Mouse (Mus musculus) embryo, embryonic 10.5 days (tissue): ENCODE data around the gene Phf12.

ENCODE experiments used
- DNase-seq: peaks from one replicate; pipeline ENCODE4 v3.0.0-alpha.2; 2015; ENCODE audit warnings: low spot score

Gene Phf12

GRCm38 (mm10) chr11:77982441-77982905 is at the start of gene Phf12:
Gene Phf12, plus strand, starts transcription at chr11:77982754.
- DNase-seq = peak; percentile 99

- no peak for DNase-seq
These were observed 48.4 kb upstream of the Phf12 start for GRCm38 (mm10) chr11:77934111-77934521.

- no peak for DNase-seq
These were observed 47.8 kb upstream of the Phf12 start for GRCm38 (mm10) chr11:77934568-77935311.

GRCm38 (mm10) chr11:77936846-77937245 is 45.7 kb upstream of the Phf12 start:
- no peak for DNase-seq

- DNase-seq = no peak
These were observed 44.7 kb upstream of the Phf12 start for GRCm38 (mm10) chr11:77937649-77938410.

- DNase-seq = no peak
These were observed 40.3 kb upstream of the Phf12 start for GRCm38 (mm10) chr11:77942230-77942629.

GRCm38 (mm10) chr11:77947860-77948259 is 34.7 kb upstream of the Phf12 start:
- peak; percentile 72 for DNase-seq

GRCm38 (mm10) chr11:77950125-77950685 is 32.3 kb upstream of the Phf12 start:
- DNase-seq = no peak

GRCm38 (mm10) chr11:77950797-77951228 is 31.7 kb upstream of the Phf12 start:
- DNase-seq = no peak

- peak; percentile 61 for DNase-seq
These were observed 28.9 kb upstream of the Phf12 start for GRCm38 (mm10) chr11:77953671-77954070.

GRCm38 (mm10) chr11:77956428-77956827 is 26.1 kb upstream of the Phf12 start:
- no peak for DNase-seq

- DNase-seq = no peak
These were observed 24.3 kb upstream of the Phf12 start for GRCm38 (mm10) chr11:77958268-77958667.

- no peak for DNase-seq
These were observed 23.6 kb upstream of the Phf12 start for GRCm38 (mm10) chr11:77958932-77959331.

GRCm38 (mm10) chr11:77960199-77960598 is 22.4 kb upstream of the Phf12 start:
- DNase-seq = no peak

- DNase-seq = no peak
These were observed 21.7 kb upstream of the Phf12 start for GRCm38 (mm10) chr11:77960898-77961297.

- DNase-seq = no peak
These were observed 19.6 kb upstream of the Phf12 start for GRCm38 (mm10) chr11:77962946-77963345.

GRCm38 (mm10) chr11:77964415-77965095 is 18.0 kb upstream of the Phf12 start:
- peak; percentile 47 for DNase-seq

- peak; percentile 80 for DNase-seq
These were observed 17.2 kb upstream of the Phf12 start for GRCm38 (mm10) chr11:77965101-77966036.

- DNase-seq = no peak
These were observed 16.5 kb upstream of the Phf12 start for GRCm38 (mm10) chr11:77966037-77966391.

- peak; percentile 93 for DNase-seq
These were observed 15.4 kb upstream of the Phf12 start for GRCm38 (mm10) chr11:77967114-77967513.

GRCm38 (mm10) chr11:77968786-77969185 is 13.8 kb upstream of the Phf12 start:
- no peak for DNase-seq
